Mouse (Mus musculus) embryonic fibroblast, embryonic 13.5 days (primary cell): ENCODE data around the gene Ankrd28. TPM values are rescaled to one million over a fixed set of nuclear protein-coding genes. Genes with fewer than 3 reads are reported as not detected.

ENCODE experiments used
- H3K27ac ChIP-seq: 2 replicates; pipeline ENCODE4 v1.5.1; 2012; ENCODE audit warnings: low read length, control low read depth, inconsistent platforms; ENCODE audit not compliant: insufficient read depth
- H3K4me1 ChIP-seq: 2 replicates; pipeline ENCODE4 v1.6.1; 2011; ENCODE audit warnings: low read length; ENCODE audit not compliant: control insufficient read depth, insufficient read depth
- H3K4me3 ChIP-seq: 2 replicates; pipeline ENCODE4 v1.5.1; 2011; ENCODE audit warnings: mild to moderate bottlenecking, control low read depth, low read length; ENCODE audit not compliant: insufficient read depth
- CTCF ChIP-seq: IDR thresholded peaks from 2 replicates; pipeline ENCODE4 v1.5.1; 2011; ENCODE audit warnings: mild to moderate bottlenecking, control low read depth, low read length, moderate library complexity, borderline replicate concordance; ENCODE audit not compliant: insufficient read depth
- POLR2A ChIP-seq: IDR thresholded peaks from 2 replicates; pipeline ENCODE4 v1.6.1; 2011; ENCODE audit warnings: low read depth, mild to moderate bottlenecking, control low read depth, low read length, moderate library complexity
- polyA plus RNA-seq: library from polyadenylated mRNA; stranded (reverse); fragments of >200 nt; gene quantifications from 2 replicates; pipeline ENCODE4 v1.2.4, GENCODE M21; 2011; ENCODE audit warnings: low read depth; ENCODE audit not compliant: missing spikeins, insufficient read length

Gene Ankrd28
- polyA plus RNA-seq, 1 experiment: 57.5 TPM

- H3K4me1 ChIP-seq: peaks cover 5% of the 10 kb centered on the region
- no peak overlapping the region for H3K27ac ChIP-seq
- no peak for TF ChIP-seq CTCF
- TF ChIP-seq POLR2A: no peak
- no peak overlapping the region for H3K4me3 ChIP-seq
These were observed 177.2 kb downstream of the Ankrd28 start for GRCm38 (mm10) chr14:31653101-31653875.

- TF ChIP-seq CTCF (no peak), POLR2A (no peak)
- no peak overlapping the region for H3K4me3 ChIP-seq
- H3K4me1 ChIP-seq: peaks cover 3% of the 10 kb centered on the region
- no peak overlapping the region for H3K27ac ChIP-seq
These were observed 177.8 kb downstream of the Ankrd28 start for GRCm38 (mm10) chr14:31652624-31653023.

- no peak for TF ChIP-seq CTCF
- no peak for TF ChIP-seq POLR2A
- Histone ChIP-seq H3K4me3 (no peak overlapping the region), H3K4me1 (no peaks in the 10 kb centered on the region), H3K27ac (no peak overlapping the region)
These were observed 178.3 kb downstream of the Ankrd28 start for GRCm38 (mm10) chr14:31652106-31652505.

DNA sequence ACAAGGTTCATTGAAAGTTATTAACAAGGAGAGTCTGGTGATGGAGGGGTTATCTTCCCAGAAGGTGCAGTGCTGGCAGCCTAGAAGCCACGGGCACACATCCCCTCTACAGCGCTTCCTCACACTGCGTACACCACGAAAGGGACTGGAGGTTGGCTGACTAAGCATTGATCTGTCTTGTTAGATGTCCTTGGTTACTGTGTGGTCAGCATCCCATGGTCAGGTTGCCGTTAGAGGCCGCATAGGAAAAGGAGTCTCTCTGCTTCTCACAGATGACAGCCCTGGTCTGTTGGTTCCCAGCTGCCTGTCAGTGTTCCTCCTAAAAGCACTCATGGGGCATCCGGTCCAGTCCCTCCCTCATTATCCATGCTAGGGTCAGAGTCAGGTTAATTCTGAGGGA is 179.2 kb downstream of the Ankrd28 start:
- Histone ChIP-seq H3K4me1 (no peaks in the 10 kb centered on the region), H3K4me3 (no peak overlapping the region), H3K27ac (no peak overlapping the region)
- TF ChIP-seq CTCF (no peak), POLR2A (no peak)

DNA sequence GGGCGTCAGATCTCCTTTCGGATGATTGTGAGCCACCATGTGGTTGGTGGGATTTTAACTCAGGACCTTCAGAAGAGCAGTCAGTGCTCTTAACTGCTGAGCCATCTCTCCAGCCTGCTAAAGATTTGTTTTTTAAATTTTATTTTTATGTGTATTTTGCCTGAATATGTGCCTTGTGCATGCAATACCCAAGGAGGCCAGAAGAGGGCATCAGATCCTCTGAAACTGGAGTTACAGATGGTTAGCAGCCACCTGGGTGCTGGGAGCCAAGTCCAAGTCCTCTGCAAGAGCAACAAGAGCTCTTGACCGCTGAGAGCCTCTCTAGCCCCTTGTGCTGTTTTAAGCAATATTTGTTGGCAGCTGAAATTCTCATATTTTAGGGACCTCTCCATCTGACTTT is 180.1 kb downstream of the Ankrd28 start:
- no peak overlapping the region for H3K27ac ChIP-seq
- TF ChIP-seq CTCF: no peak
- no peak for TF ChIP-seq POLR2A
- no peaks in the 10 kb centered on the region for H3K4me1 ChIP-seq
- no peak overlapping the region for H3K4me3 ChIP-seq

Other genes starting within 250 kb of the Ankrd28 start
- 0.17 and 0.42 TPM in 2 replicates for gene Colq, start 239.3 kb downstream of the Ankrd28 start, polyA plus RNA-seq
- not detected in 2 replicates for gene Gm49387, start 189.8 kb downstream of the Ankrd28 start, polyA plus RNA-seq
- 13.6 and 15.8 TPM in 2 replicates for gene Btd, start 189.6 kb downstream of the Ankrd28 start, polyA plus RNA-seq
- 11.0 and 11.5 TPM in 2 replicates for gene Hacl1, start 189.4 kb downstream of the Ankrd28 start, polyA plus RNA-seq
- gene Galnt15, start 198.3 kb upstream of the Ankrd28 start, polyA plus RNA-seq: not detected in 2 replicates